Mouse (Mus musculus): ENCODE results near the gene Olfr1263. TPM values are rescaled to one million over a fixed set of nuclear protein-coding genes. Genes with fewer than 3 reads are reported as not detected.

The Olfr1263 gene
- not detected for polyA plus RNA-seq (2014; fragmentation: Illumina TruSeq; extraction: RNeasy Lipid Tissue Mini Kit (QIAGEN cat#74804); ENCODE audit: low read depth, low replicate concordance)

GRCm38 (mm10) chr2:90011831-90012230 is at the start of gene Olfr1263:
Olfr1263 (plus strand) TSS chr2:90012131.

GRCm38 (mm10) chr2:89974184-89974583 is 37.7 kb upstream of the Olfr1263 start, which contains the start of gene Olfr1260:
Olfr1260 (plus strand) TSS chr2:89974340.

GRCm38 (mm10) chr2:89990921-89991320 is 21.0 kb upstream of the Olfr1263 start, which contains the start of gene Olfr1261:
Olfr1261 (plus strand) TSS chr2:89991221.

GRCm38 (mm10) chr2:89999845-90000244 is 12.1 kb upstream of the Olfr1263 start, which contains the start of gene Olfr1262:
Olfr1262 (plus strand) TSS chr2:90000145.

GRCm38 (mm10) chr2:90025477-90025876 is 13.5 kb downstream of the Olfr1263 start, which contains the start of gene Olfr1264:
Olfr1264 (minus strand) TSS chr2:90025577.

GRCm38 (mm10) chr2:90035037-90035436 is 23.1 kb downstream of the Olfr1263 start, which contains the start of gene Olfr1265:
Olfr1265 (plus strand) TSS chr2:90035337.

GRCm38 (mm10) chr2:90063494-90063893 is 51.6 kb downstream of the Olfr1263 start, which contains the start of gene Olfr140:
Olfr140 (minus strand) TSS chr2:90063594.

Other genes starting within 250 kb of the Olfr1263 start
- gene Olfr1254, start 218.5 kb upstream of the Olfr1263 start, polyA plus RNA-seq (2014; fragmentation: Illumina TruSeq; extraction: RNeasy Lipid Tissue Mini Kit (QIAGEN cat#74804); ENCODE audit: low read depth, low replicate concordance) = not detected
- gene Olfr1255, start 200.1 kb upstream of the Olfr1263 start, polyA plus RNA-seq (2014; fragmentation: Illumina TruSeq; extraction: RNeasy Lipid Tissue Mini Kit (QIAGEN cat#74804); ENCODE audit: low read depth, low replicate concordance) = not detected
- not detected for gene Olfr1256, start 170.6 kb upstream of the Olfr1263 start, polyA plus RNA-seq (2014; fragmentation: Illumina TruSeq; extraction: RNeasy Lipid Tissue Mini Kit (QIAGEN cat#74804); ENCODE audit: low read depth, low replicate concordance)
- not detected for gene Olfr48, start 163.9 kb upstream of the Olfr1263 start, polyA plus RNA-seq (2014; fragmentation: Illumina TruSeq; extraction: RNeasy Lipid Tissue Mini Kit (QIAGEN cat#74804); ENCODE audit: low read depth, low replicate concordance)
- not detected for gene Olfr1257, start 133.7 kb upstream of the Olfr1263 start, polyA plus RNA-seq (2014; fragmentation: Illumina TruSeq; extraction: RNeasy Lipid Tissue Mini Kit (QIAGEN cat#74804); ENCODE audit: low read depth, low replicate concordance)
- not detected for gene Olfr1258, start 84.8 kb upstream of the Olfr1263 start, polyA plus RNA-seq (2014; fragmentation: Illumina TruSeq; extraction: RNeasy Lipid Tissue Mini Kit (QIAGEN cat#74804); ENCODE audit: low read depth, low replicate concordance)
- not detected for gene Olfr1259, start 63.5 kb upstream of the Olfr1263 start, polyA plus RNA-seq (2014; fragmentation: Illumina TruSeq; extraction: RNeasy Lipid Tissue Mini Kit (QIAGEN cat#74804); ENCODE audit: low read depth, low replicate concordance)
- not detected for gene Olfr1260, start 37.8 kb upstream of the Olfr1263 start, polyA plus RNA-seq (2014; fragmentation: Illumina TruSeq; extraction: RNeasy Lipid Tissue Mini Kit (QIAGEN cat#74804); ENCODE audit: low read depth, low replicate concordance)
- not detected for gene Olfr1261, start 20.9 kb upstream of the Olfr1263 start, polyA plus RNA-seq (2014; fragmentation: Illumina TruSeq; extraction: RNeasy Lipid Tissue Mini Kit (QIAGEN cat#74804); ENCODE audit: low read depth, low replicate concordance)
- gene Olfr1262, start 12.0 kb upstream of the Olfr1263 start, polyA plus RNA-seq (2014; fragmentation: Illumina TruSeq; extraction: RNeasy Lipid Tissue Mini Kit (QIAGEN cat#74804); ENCODE audit: low read depth, low replicate concordance) = not detected
- not detected for gene Olfr1264, start 13.4 kb downstream of the Olfr1263 start, polyA plus RNA-seq (2014; fragmentation: Illumina TruSeq; extraction: RNeasy Lipid Tissue Mini Kit (QIAGEN cat#74804); ENCODE audit: low read depth, low replicate concordance)
- gene Olfr1265, start 23.2 kb downstream of the Olfr1263 start, polyA plus RNA-seq (2014; fragmentation: Illumina TruSeq; extraction: RNeasy Lipid Tissue Mini Kit (QIAGEN cat#74804); ENCODE audit: low read depth, low replicate concordance) = not detected
- not detected for gene Olfr140, start 51.5 kb downstream of the Olfr1263 start, polyA plus RNA-seq (2014; fragmentation: Illumina TruSeq; extraction: RNeasy Lipid Tissue Mini Kit (QIAGEN cat#74804); ENCODE audit: low read depth, low replicate concordance)
- gene Olfr1269, start 109.3 kb downstream of the Olfr1263 start, polyA plus RNA-seq (2014; fragmentation: Illumina TruSeq; extraction: RNeasy Lipid Tissue Mini Kit (QIAGEN cat#74804); ENCODE audit: low read depth, low replicate concordance) = not detected
- not detected for gene Olfr32, start 130.2 kb downstream of the Olfr1263 start, polyA plus RNA-seq (2014; fragmentation: Illumina TruSeq; extraction: RNeasy Lipid Tissue Mini Kit (QIAGEN cat#74804); ENCODE audit: low read depth, low replicate concordance)
- gene Olfr1270, start 141.0 kb downstream of the Olfr1263 start, polyA plus RNA-seq (2014; fragmentation: Illumina TruSeq; extraction: RNeasy Lipid Tissue Mini Kit (QIAGEN cat#74804); ENCODE audit: low read depth, low replicate concordance) = not detected
- gene Olfr1506, start 212.4 kb downstream of the Olfr1263 start, polyA plus RNA-seq (2014; fragmentation: Illumina TruSeq; extraction: RNeasy Lipid Tissue Mini Kit (QIAGEN cat#74804); ENCODE audit: low read depth, low replicate concordance) = not detected
- not detected for gene Olfr142, start 245.5 kb downstream of the Olfr1263 start, polyA plus RNA-seq (2014; fragmentation: Illumina TruSeq; extraction: RNeasy Lipid Tissue Mini Kit (QIAGEN cat#74804); ENCODE audit: low read depth, low replicate concordance)